Mouse (Mus musculus): ENCODE measurements around the gene Ceacam1.
"Not testable (repeated sequence)": the region's sequence is repeated elsewhere in the genome, so short reads cannot be mapped to it uniquely, and the experiment has no call there.

The Ceacam1 gene

DNA sequence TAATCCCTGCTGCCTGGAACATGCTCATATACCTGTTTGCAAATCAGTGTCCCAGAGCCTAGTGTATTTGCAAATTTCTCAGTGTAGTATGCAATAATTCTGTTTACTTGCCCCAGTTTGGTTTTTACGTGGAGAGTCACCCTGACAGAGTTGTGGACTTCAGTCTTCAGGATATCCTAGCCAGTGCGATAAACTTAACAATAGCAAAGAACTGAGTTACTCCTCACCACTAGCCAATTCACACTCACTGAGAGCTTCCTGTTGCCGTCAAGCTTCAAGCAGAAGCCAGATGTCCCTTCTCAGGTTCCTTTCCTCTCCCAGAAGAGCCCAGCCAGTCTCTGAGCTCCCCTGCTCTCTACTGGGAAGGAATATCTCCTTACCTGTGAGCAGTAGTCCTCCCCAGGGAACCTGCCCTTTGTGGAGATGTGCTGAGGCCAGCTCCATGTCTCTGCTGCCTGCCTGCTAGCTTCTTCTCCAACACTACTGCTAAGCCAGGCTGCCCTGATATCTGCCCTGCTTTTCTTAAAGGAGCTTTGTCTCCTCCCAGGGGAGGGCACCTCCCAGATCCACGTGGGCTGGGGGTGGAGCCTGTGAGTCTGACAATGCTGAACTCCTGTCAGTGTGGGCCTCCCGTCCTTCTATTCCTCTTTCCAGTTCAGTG, at the start of gene Ceacam1:
TSS of gene Ceacam1 (minus strand) at position 513 of the 661 bp plus-strand sequence.
- peak; percentile 44 for DNase-seq (ENCODE audit: low spot score)

GRCm38 (mm10) chr7:25516070-25516777, 38.8 kb upstream of the Ceacam1 start:
- not testable (repeated sequence) for DNase-seq (ENCODE audit: low spot score)

- DNase-seq (ENCODE audit: low spot score), result not testable (repeated sequence)
Observed at GRCm38 (mm10) chr7:25515667-25516066, 38.3 kb upstream of the Ceacam1 start.

DNA sequence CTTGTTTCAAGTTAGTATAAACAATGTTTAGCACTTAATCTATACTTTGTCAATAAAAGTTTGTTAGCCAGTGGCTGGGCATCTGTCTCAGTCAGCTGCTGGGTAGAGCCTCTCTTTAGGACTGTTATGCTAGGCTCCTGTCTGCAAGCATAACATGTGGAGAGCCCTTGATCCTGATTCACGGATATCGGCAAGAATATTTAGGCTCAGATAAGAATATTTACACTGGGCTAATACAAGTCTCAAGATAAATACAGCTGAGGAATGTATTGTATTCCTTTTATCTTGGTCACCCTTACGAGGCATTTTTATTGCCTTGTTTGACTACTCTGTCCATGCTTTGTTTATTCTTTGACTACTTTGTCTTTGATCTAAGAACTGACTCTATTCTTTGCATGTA, 32.5 kb upstream of the Ceacam1 start:
- no peak for DNase-seq (ENCODE audit: low spot score)

- no peak for DNase-seq (ENCODE audit: low spot score)
Observed at GRCm38 (mm10) chr7:25494649-25495048, 17.2 kb upstream of the Ceacam1 start.

GRCm38 (mm10) chr7:25490698-25491097, 13.3 kb upstream of the Ceacam1 start:
- DNase-seq (ENCODE audit: low spot score), result not testable (repeated sequence)

DNA sequence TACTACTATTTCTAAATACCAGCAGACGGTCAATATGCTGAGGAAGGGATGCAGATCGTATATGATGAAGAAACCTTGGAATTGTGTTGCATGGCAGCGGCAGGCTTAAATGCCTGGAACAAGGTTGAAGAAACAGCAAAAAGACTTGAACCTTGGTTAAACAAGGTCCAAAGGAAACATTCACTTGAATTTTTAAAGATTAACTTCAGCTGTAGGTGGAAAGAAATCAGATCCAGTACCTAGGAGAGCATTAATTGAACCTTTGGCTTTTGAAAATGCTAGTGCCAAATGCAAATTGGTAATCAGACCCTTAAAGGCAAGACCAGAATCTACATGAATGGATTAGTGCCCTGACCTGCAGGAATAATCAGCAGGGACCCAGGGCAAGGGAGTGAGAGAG, 12.0 kb upstream of the Ceacam1 start:
- not testable (repeated sequence) for DNase-seq (ENCODE audit: low spot score)

- no peak for DNase-seq (ENCODE audit: low spot score)
Observed at GRCm38 (mm10) chr7:25486186-25486585, 8.8 kb upstream of the Ceacam1 start.

GRCm38 (mm10) chr7:25485061-25485460, 7.7 kb upstream of the Ceacam1 start:
- no peak for DNase-seq (ENCODE audit: low spot score)

- DNase-seq (ENCODE audit: low spot score), result no peak
Observed at GRCm38 (mm10) chr7:25483133-25483735, 5.8 kb upstream of the Ceacam1 start.

DNA sequence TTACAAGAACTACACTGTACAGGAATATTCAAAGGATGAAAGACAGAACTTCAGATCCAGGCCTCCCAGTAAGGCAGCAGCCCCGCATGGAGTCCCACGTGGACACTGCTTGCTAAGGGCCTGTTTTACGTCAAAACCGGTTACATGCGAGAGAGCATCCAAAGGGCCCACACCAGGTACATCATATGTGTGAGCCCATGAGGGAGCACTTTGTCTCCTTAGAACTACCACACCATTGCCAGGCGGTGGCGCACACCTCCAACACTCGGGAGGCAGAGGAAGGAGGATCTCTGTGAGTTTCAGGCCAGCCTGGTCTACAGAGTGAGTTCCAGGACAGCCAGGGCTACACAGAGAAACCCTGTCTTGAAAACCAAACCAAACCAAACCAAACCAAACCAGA, 3.4 kb upstream of the Ceacam1 start:
- DNase-seq (ENCODE audit: low spot score), result not testable (repeated sequence)

GRCm38 (mm10) chr7:25479440-25479839, 2.0 kb upstream of the Ceacam1 start:
- peak; percentile 56 for DNase-seq (ENCODE audit: low spot score)

GRCm38 (mm10) chr7:25477752-25478093, 320 bp upstream of the Ceacam1 start:
- DNase-seq (ENCODE audit: low spot score), result not testable (repeated sequence)

DNA sequence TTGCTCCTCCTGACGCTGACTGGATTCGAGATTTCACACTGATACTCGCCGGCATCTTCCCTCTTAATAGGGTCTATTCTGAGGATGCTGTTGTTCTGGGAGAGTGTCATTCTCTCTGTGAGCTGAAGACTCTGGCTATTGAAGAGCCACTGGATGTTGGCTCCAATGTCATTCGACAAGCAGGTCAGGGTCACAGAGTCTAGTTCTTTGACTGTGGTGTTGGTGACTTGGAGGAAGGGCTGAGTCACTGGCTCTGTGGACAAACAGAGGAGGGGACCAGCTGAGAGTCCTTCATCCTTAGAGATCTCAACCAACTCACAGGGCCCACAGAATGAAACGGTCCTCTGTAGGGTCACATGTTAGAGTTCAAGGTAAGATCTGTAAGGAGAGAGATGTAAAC, 5.6 kb downstream of the Ceacam1 start:
- DNase-seq (ENCODE audit: low spot score), result not testable (repeated sequence)

GRCm38 (mm10) chr7:25465586-25465985, 11.8 kb downstream of the Ceacam1 start:
- not testable (repeated sequence) for DNase-seq (ENCODE audit: low spot score)

DNA sequence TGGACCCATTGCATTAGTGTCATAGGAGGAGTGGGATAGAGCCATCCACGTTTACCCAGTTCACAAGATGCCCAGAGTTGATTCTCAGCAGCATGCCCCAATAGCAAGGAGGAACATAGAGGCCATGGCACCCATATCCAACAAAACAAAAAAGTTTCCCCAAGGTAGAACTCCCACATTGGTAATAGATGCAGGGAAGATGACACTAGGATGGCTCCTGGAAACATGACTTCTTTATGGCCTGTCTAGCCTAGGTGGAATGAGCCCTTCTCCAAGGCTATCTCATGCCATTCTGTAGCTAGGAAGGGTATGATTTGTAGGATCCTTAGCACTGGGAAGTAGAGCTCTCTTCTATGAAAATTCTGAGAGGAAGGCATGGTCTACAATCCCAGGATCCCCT, 12.4 kb downstream of the Ceacam1 start:
- no peak for DNase-seq (ENCODE audit: low spot score)

GRCm38 (mm10) chr7:25462033-25462337, 15.4 kb downstream of the Ceacam1 start:
- DNase-seq (ENCODE audit: low spot score), result not testable (repeated sequence)

- DNase-seq (ENCODE audit: low spot score), result peak; percentile 14
Observed at GRCm38 (mm10) chr7:25461336-25462032, 15.9 kb downstream of the Ceacam1 start.

DNA sequence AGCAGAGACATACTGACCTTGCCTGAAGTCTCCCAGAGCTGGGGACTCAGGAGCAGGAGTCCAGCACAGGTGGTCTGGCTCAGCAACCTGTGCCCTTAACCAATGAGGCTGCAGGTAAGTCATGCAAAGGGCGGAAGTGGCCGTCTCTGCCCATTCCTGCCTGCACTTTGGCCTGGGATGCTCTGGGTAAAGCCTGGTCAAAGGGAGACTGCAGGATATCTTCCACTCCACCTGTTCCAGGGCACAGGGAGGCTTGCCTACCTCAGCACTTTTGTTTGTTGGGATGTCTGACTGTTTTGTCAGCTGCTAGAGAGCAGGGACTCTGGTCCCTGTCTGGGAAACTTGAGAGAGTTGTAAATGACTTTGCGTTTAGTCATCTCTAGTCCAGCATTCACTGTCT, 25.3 kb downstream of the Ceacam1 start:
- DNase-seq (ENCODE audit: low spot score), result no peak

GRCm38 (mm10) chr7:25449913-25450890, 27.2 kb downstream of the Ceacam1 start:
- no peak for DNase-seq (ENCODE audit: low spot score)

DNA sequence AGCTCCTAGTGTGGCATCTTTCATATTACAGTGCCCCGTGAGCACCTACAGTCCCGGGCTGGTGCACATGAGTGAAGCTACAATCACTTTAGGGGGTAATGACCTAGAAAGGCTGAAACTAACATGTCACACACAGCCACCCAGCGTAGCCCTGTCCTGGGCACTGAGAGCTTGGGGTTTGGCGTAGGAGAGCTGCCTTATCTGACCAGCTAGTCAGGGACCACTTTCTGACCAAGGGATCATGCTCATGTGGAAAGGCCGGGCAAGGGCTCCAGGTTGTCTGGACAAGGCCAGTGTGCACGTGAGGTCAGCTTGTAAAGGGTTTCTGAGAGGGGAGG, 36.6 kb downstream of the Ceacam1 start:
- DNase-seq (ENCODE audit: low spot score), result no peak
